Mouse (Mus musculus) inflammation-experienced regulatory T-cells (primary cell): ENCODE measurements around the gene Vmn1r168. TPM values are rescaled to one million over a fixed set of nuclear protein-coding genes. Genes with fewer than 3 reads are reported as not detected.

Experiments
- polyA plus RNA-seq, 2 experiments: library from polyadenylated mRNA; unstranded; fragments of 100-300 nt; shearing (Covaris generic); gene quantifications; one replicate each; pipeline ENCODE4 v1.2.1; 2017

Vmn1r168 gene
- polyA plus RNA-seq: not detected

GRCm38 (mm10) chr7:23539432-23539831 is at the start of gene Vmn1r168:
Gene Vmn1r168, plus strand, starts transcription at chr7:23539732.

GRCm38 (mm10) chr7:23507106-23507505 is 32.4 kb upstream of the Vmn1r168 start, which contains the start of gene Vmn1r167:
Gene Vmn1r167, minus strand, starts transcription at chr7:23507206.

GRCm38 (mm10) chr7:23575226-23575625 is 35.7 kb downstream of the Vmn1r168 start, which contains the start of gene Vmn1r169:
Gene Vmn1r169, plus strand, starts transcription at chr7:23575526.

Other genes starting within 250 kb of the Vmn1r168 start
- under 1 TPM; 0.19 to 0.93 TPM for gene Nlrp4e, start 238.5 kb upstream of the Vmn1r168 start, polyA plus RNA-seq
- gene Nlrp5, start 153.8 kb upstream of the Vmn1r168 start, polyA plus RNA-seq: under 1 TPM; 0.05 to 0.61 TPM
- not detected for gene Vmn1r167, start 32.5 kb upstream of the Vmn1r168 start, polyA plus RNA-seq
- gene Vmn1r169, start 35.8 kb downstream of the Vmn1r168 start, polyA plus RNA-seq: under 1 TPM in 1 of 2 experiments, not detected in 1; 0.83 TPM
- gene Vmn1r170, start 66.4 kb downstream of the Vmn1r168 start, polyA plus RNA-seq: not detected
- gene Vmn1r171, start 91.0 kb downstream of the Vmn1r168 start, polyA plus RNA-seq: not detected
- gene Vmn1r172, start 118.6 kb downstream of the Vmn1r168 start, polyA plus RNA-seq: not detected
- under 1 TPM; 0.05 to 0.51 TPM for gene Vmn1r173, start 161.0 kb downstream of the Vmn1r168 start, polyA plus RNA-seq
- gene Vmn1r174, start 212.5 kb downstream of the Vmn1r168 start, polyA plus RNA-seq: under 1 TPM; 0.06 to 0.33 TPM